Mouse (Mus musculus) cerebral cortex, adult 2 months (tissue): ENCODE measurements around the gene Gm10217.

ENCODE experiments used
- WGBS: fragments of 180-500 bp; shearing (Covaris S2); methylation state at CpG from one replicate; pipeline ENCODE4 v1.1.7; 2018; 5-methylcytosine and 5-hydroxymethylcytosine counted together

Gene Gm10217

DNA sequence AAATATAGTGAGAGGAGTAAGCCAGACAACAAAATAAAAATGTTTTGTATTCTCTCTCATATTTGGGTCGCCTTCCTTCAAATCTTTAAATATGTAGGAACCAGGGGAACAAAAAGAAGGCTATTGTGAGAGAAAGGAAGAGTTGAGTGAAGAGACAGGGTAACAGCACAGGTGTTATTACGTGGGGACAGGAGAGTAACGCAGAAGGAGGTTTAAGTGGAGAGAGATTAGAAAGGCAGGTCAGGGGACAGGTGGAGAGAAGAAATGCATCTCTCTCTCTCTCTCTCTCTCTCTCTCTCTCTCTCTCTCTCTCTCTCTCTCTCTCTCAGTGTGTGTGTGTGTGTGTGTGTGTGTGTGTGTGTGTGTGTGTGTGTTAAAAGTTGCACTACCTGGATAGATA, at the start of gene Gm10217:
Gm10217 (plus strand) TSS at position 301 of the 400 bp plus-strand sequence.
- WGBS = 81% methylated on average over 3 of the region's 3 CpGs

GRCm38 (mm10) chr8:9824770-9825169, 39.3 kb upstream of the Gm10217 start:
- 55% methylated on average over 8 of the region's 8 CpGs for WGBS

GRCm38 (mm10) chr8:9840257-9840656, 23.8 kb upstream of the Gm10217 start:
- WGBS = 83% methylated on average over 3 of the region's 3 CpGs

- 30% methylated on average over 2 of the region's 2 CpGs for WGBS
Measured at GRCm38 (mm10) chr8:9859286-9859685, 4.8 kb upstream of the Gm10217 start.

DNA sequence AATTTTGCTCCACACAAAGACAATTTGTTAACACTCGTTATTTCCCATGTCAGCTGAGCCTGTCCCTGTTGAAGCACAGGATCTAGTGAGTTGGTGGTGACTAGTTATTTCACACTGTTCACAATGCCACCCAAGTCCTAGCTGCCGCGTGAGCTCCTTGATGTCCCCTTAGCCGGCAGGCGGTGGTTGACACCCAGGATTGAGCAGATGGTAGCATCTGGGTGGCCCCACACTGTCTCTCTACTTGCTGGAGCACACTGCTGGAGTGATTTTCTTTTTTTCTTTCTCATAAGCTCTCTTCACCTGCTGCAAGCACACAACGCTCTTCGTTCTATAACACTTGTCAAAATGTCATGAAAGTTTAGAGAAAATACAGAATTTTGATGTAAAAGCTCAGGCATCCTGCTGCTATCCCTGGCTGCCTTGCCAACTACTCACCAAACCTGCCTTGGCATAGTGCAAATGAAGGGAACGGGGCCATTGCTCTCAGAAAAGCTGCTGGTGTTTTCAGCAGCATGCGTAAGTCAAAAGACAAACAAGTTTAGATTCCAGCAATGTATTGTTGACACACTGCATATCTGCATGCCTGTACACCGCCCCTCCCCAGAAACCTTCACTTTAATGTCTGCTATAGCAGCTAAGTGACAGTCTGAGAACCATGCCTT, 3.4 kb upstream of the Gm10217 start:
- 59% methylated on average over 10 of the region's 10 CpGs for WGBS

- WGBS = 48% methylated on average over 9 of the region's 9 CpGs
Measured at GRCm38 (mm10) chr8:9865150-9865549, 1.1 kb downstream of the Gm10217 start.

DNA sequence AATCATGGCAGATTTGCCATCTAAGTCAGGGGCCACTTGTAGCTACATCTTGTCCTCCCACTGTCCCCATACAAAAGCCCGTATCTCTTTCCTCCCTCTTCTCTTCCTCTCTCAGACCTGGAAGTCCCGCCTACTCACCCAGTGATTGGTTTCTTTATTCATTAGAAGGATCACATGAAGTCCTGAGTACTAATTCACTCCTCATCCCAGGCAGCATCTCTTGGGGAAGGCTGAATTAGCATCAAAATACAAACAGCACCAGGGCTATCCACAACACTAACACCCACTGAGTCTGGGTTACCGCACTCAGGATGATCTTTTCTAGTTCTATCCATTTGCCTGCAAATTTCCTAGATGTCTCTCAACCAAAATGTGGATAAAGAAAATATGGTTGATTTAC, 4.0 kb downstream of the Gm10217 start:
- 71% methylated on average over 3 of the region's 3 CpGs for WGBS

GRCm38 (mm10) chr8:9876241-9876640, 12.2 kb downstream of the Gm10217 start:
- 91% methylated on average over 1 of the region's 1 CpGs for WGBS

- WGBS = 58% methylated on average over 4 of the region's 4 CpGs
Measured at GRCm38 (mm10) chr8:9879921-9880320, 15.9 kb downstream of the Gm10217 start.

- 71% methylated on average over 4 of the region's 4 CpGs for WGBS
Measured at GRCm38 (mm10) chr8:9886714-9887113, 22.7 kb downstream of the Gm10217 start.

DNA sequence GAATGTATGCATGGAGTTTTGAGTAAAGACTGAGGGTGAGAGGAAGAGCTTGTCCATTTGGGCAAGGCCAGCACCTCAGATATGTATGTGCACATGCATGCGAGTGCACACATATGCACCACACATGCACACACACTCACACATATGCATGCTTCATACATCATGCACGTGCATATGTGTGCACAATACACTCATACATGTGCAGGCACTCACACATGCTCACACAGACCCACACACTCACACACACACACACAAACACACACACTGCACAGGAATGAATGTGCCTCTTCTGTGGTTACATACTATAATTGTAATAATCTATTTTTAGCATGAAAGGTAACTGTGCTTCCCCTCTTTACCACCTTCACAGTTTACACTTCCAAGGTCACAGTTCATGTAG, 35.1 kb downstream of the Gm10217 start:
- WGBS = 82% methylated on average over 2 of the region's 2 CpGs

DNA sequence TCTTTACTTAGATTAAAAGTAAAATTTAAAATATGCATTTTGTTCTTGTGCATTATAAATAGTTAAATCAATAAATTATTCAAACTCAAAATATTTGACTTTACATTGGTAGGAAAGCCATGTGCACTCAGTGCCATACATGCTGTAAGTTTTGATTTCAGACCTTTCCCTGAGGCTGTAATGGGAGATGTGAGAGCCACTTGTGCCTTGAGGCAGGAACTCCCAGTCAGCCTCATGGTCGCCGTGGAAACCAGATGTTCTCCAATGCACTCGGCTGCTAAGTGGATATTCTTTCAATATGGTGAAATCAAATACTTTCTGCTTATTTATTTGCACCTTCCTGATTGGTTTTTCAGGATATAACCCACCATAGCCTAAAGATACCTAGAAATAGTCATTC, 35.6 kb downstream of the Gm10217 start:
- 57% methylated on average over 3 of the region's 3 CpGs for WGBS
